Comparison of ENCODE assay signal across 18 mouse cellular contexts in the genomic region with DNA sequence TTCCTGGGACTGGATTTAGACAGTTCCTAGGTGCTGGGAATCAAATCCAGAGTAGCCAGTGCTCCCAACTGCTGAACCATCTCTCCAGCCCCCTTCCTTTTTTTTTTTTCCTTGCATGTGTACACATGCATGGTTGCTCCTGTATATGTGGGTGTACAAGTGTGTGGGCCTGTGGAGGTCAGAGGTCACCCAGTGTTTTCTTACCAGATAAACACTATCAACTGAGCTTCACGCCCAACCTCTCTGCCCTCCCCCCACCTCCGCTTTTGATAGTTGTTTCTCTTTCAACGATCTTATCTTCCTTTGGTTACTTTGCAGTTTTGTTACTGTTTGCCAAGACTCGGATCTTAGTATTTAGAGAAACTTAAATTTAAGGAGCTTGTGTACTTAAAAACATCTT. TPM values are rescaled to one million over a fixed set of nuclear protein-coding genes. Genes with fewer than 3 reads are reported as not detected.
DNase-seq lines count a peak whose midpoint lies in the region; ATAC-seq and TF ChIP-seq lines count a peak whose summit lies in the region.
"Had no signal": no experiment of that assay in that cellular context is flagged by ENCODE, and none has a peak within 500 bp of the region (broad histone marks: within the 10 kb centered on the region; RNA-seq: fewer than 3 reads in every experiment).

No protein-coding gene starts in this region.

- WGBS in thymus, adult 2 months: 6% methylated on average over 4 of the region's 4 CpGs

- no peaks in the 10 kb centered on the region for H3K27me3 ChIP-seq in thymus, adult 2 months (ENCODE audit: control insufficient read depth, insufficient read depth, low read length)
- H3K27me3 ChIP-seq: megakaryocyte, embryonic 14.5 days; stomach, embryonic 15.5 days had no signal

- H3K36me3 ChIP-seq in thymus, adult 2 months (ENCODE audit: control insufficient read depth, insufficient read depth, low read length): no peaks in the 10 kb centered on the region
- H3K36me3 ChIP-seq: stomach, embryonic 15.5 days had no signal

- H3K27ac ChIP-seq in thymus, adult 2 months (ENCODE audit: control insufficient read depth, insufficient read depth, low read length): peak overlapping the region; percentile 62; the same call in 1 of the 2 replicates
- H3K27ac ChIP-seq: heart, adult 2 months; hindbrain, embryonic 14.5 days; layer of hippocampus, adult 2 months; stomach, embryonic 15.5 days had no signal

- DNase-seq in thymus, adult 2 months: peak; percentile 38
- DNase-seq in thymus, adult 18-20 months: no peak
- peak; percentile 61 for DNase-seq in yolk sac, embryonic 10.5 days (ENCODE audit: low spot score)
- DNase-seq in urinary bladder, postnatal 36 days (ENCODE audit: low spot score in 2 of 2): no peak
- DNase-seq in spleen, postnatal 36 days (ENCODE audit: low spot score in 2 of 2): no peak
- DNase-seq in ovary, postnatal 36 days (ENCODE audit: low spot score): no peak
- DNase-seq: adrenal gland, postnatal 36 days; cerebellum, adult 9-11 months; heart, adult 2 months; kidney, adult 9 months; lung, embryonic 14.5 days; retina, postnatal 1 day had no signal

- peaks cover 21% of the 10 kb centered on the region for H3K4me1 ChIP-seq in thymus, adult 2 months (replicated peaks; ENCODE audit: control insufficient read depth, insufficient read depth, low read length)
- H3K4me1 ChIP-seq: stomach, embryonic 15.5 days had no signal

- no peak overlapping the region for H3K4me3 ChIP-seq in thymus, adult 2 months (ENCODE audit: control insufficient read depth, insufficient read depth, low read length)
- H3K4me3 ChIP-seq: heart, adult 2 months; layer of hippocampus, adult 2 months; megakaryocyte, embryonic 14.5 days; stomach, embryonic 15.5 days had no signal

- no peak for TF ChIP-seq CTCF in thymus, adult 2 months (IDR thresholded peaks at IDR 0.05; ENCODE audit: borderline replicate concordance, control insufficient read depth, extremely low read depth, insufficient read depth, low read length, poor library complexity)

- no peak for TF ChIP-seq POLR2A in thymus, adult 2 months (IDR thresholded peaks at IDR 0.05; ENCODE audit: control insufficient read depth, extremely low read depth, insufficient read depth, low read length, poor library complexity)

- ATAC-seq in common myeloid progenitor, adult 5-6 weeks (replicated peaks; ENCODE audit: low read depth, poor library complexity, severe bottlenecking): 0 out of 2 replicates have a peak, but pooled peaks have one; percentile 17
- peak; percentile 71 for ATAC-seq in megakaryocyte progenitor cell, adult 5-6 weeks (replicated peaks; ENCODE audit: poor library complexity)

RNA-seq across cellular contexts. Expression of a gene that starts 8.2 kb away (rescaled TPM):
- polyA plus RNA-seq in thymus, adult 2 months (2012; rRNA removed): 40.3 and 43.6 TPM in 2 replicates
- 8.4 and 15.8 TPM in 2 replicates for total RNA-seq in common myeloid progenitor, adult 5-6 weeks (2017)
- total RNA-seq in megakaryocyte progenitor cell, adult 5-6 weeks (2015): 18.3 and 26.9 TPM in 2 replicates
- 5.6 and 16.3 TPM in 2 replicates for total RNA-seq in megakaryocyte progenitor cell, adult 5-6 weeks (2017)

Comparison
In these comparisons a context has a peak if more than half of its experiments do, and no peak if none do; other contexts are left out.
1. DNase-seq: peak in thymus, adult 2 months (single experiment) and yolk sac, embryonic 10.5 days (single experiment); none in thymus, adult 18-20 months (0 of 2), urinary bladder, postnatal 36 days (0 of 2), spleen, postnatal 36 days (0 of 2) and ovary, postnatal 36 days (single experiment).